Mouse (Mus musculus) MEL-GATA-1-ER (cell line): ENCODE results near the gene Twf2.

ENCODE experiments used
- DNase-seq: peaks from one replicate; pipeline ENCODE4 v3.0.0-alpha.2; 2012; ENCODE audit warnings: low read depth; ENCODE audit errors: extremely low read depth

Gene Twf2

DNA sequence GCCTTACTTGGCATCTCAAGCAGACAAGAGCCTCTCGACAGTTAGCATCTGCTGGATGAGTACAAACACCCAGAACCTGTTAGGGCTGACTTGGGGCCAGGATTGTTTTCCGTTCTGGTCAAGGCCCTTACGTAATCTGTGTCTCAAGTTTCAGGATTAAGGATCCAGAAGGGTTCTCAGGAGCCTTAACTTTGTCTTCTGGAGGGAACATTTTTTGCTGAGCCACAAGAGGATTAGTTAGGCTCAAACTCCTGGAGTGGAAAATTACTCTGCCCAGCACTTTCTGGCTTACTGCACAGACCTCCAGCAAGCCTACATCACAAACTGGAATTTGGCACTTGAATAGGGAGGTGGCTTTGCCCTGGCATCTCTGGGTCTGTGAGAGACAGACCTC is 33.9 kb downstream of the Twf2 start:
- DNase-seq, result no peak

DNA sequence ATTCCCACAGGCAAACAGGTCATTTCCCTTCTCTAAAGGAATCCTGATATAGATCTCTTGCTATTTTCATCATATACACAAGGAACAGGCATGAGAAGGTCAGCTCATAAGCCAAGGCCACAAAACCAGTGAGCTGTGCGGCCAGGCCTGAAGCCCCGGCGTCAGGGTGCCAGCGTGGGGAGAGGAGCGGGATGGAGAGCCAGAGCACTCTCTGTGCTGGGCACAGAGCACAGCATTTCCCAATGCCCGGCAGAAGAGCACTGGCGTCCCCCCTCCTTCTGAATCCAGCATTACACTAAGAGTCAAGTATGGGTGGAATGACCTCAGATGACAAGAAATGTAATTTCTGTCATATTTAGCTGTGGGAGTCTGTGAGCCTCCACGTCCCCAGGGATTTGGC is 34.5 kb downstream of the Twf2 start:
- DNase-seq, result no peak

- no peak for DNase-seq
Observed at GRCm38 (mm10) chr9:106237878-106238277, 35.0 kb downstream of the Twf2 start.

- no peak for DNase-seq
Observed at GRCm38 (mm10) chr9:106241541-106242164, 38.7 kb downstream of the Twf2 start.

GRCm38 (mm10) chr9:106242813-106243488 is 40.0 kb downstream of the Twf2 start:
- DNase-seq, result no peak

- DNase-seq, result no peak
Observed at GRCm38 (mm10) chr9:106249550-106249949, 46.6 kb downstream of the Twf2 start.

GRCm38 (mm10) chr9:106250245-106250644 is 47.3 kb downstream of the Twf2 start:
- no peak for DNase-seq

DNA sequence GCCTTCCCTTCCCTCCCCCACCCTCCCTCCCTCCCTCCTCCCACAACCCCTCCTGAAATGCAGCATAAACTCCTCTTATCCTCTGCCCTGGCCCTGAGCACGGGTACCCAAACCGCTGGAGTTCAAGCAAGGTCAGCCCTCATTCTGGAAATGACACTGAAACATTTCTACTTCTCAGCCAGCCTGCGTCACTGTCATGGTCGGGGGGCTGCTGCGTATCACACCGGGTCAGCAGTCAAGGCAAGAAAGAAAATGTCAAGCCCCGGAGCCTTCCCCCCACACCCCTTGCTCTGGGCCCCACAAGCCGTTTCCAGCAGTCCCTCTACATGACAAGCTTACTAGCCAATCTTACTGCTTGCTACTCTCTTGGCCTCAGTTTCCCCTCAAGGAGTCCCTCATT is 48.2 kb downstream of the Twf2 start:
- no peak for DNase-seq

- no peak for DNase-seq
Observed at GRCm38 (mm10) chr9:106254001-106254400, 51.1 kb downstream of the Twf2 start.

DNA sequence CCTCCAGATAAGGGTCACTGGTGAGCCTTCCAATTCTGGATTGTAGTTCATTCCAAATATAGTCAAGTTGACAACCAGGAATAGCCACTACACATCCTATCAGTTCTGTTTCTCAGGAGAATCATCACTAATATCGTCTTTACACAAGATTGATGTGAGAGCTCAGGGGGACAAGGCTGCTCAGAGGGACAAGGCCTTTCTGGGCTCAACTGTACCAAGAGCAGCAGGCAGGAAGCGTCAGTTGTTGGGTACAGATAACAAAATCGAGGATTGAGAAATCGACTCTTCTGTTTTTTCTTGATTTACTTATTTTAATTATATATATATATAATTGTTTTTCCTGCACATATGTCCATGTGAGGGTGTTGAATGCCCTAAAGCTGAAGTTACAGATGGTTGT is 55.5 kb downstream of the Twf2 start:
- DNase-seq, result no peak

- no peak for DNase-seq
Observed at GRCm38 (mm10) chr9:106258990-106259389, 56.1 kb downstream of the Twf2 start.

DNA sequence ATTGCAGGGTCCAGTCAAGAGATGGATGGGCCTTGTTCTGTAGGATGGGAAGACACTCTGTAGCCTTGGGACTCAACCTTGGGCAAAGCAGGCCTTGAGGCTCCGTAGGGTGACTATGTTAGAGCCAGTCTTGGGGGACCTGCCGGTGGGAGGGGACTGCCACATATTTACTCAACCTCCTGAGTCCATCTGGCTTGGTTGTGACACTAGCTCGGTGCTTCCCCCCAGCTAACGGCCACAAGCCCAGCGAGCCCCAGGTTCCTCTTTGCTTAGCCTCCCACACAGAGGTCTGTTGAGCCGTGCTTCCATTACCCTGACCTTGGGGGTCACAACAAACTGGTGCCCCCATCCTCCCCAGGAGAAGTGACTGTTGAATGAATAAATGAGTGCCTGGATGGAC is 58.1 kb downstream of the Twf2 start:
- no peak for DNase-seq

DNA sequence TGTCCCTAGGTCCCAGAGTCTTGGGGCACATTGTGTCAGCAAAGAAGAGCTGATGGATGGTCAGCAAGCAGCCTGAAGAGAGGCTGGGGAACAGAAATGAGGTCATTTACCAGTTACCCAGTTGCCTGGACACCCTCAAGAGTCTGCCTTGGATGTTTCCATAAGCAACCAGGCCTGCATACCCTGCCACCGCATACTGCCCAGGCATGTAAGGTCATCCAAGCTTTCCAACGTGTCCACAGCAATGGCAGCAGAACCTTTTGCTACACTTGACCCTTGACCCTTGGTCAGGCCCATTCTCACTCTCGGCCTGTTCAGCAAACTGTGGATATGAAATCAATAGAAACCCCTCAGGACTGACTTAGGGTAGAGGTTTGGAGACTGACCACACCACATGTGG is 58.6 kb downstream of the Twf2 start:
- DNase-seq, result no peak

GRCm38 (mm10) chr9:106262075-106262474 is 59.2 kb downstream of the Twf2 start:
- no peak for DNase-seq

DNA sequence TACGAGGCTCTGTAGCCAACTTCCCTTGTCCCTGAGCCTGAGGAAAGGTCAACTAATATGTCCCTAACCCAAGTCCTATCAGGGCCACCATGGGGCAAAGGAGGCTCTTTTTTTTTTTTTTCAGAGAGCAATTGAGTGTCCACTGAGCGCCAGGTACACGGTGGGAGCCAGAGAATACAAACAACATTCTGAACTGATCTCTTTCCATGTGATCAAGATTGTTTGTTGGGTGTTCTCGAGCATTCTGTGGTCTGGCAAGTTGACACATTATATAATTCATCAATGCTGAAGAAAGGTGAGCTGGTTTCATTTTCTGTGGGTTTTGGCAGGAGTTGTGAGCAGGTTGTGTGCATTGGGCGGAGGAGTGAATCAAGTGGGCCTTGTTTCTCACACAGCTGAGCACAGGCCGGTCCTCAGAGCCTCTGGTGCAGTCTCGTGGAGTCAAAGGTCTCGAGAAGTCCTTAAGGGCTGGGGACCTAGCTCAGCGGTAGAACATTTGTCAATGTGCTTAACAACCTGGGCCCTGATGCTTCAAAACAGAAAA is 60.5 kb downstream of the Twf2 start:
- DNase-seq, result no peak
